Mouse (Mus musculus): Measurements from ENCODE around the gene Slc27a5.
A peak's percentile ranks its signal among the peaks of the same experiment; 100 is the strongest.

Gene Slc27a5

GRCm38 (mm10) chr7:12998053-12998452 lies at the start of gene Slc27a5:
Gene Slc27a5 (minus strand): TSS chr7:12998192.
- no peak for DNase-seq (ENCODE audit: inconsistent age in 2 of 2, low spot score in 1 of 2)

- DNase-seq (ENCODE audit: inconsistent age in 2 of 2, low spot score in 1 of 2) = peak; percentile 66 to 93
Observed at GRCm38 (mm10) chr7:13046084-13046483, 48.1 kb upstream of the Slc27a5 start.

GRCm38 (mm10) chr7:13044254-13044625 lies 46.2 kb upstream of the Slc27a5 start:
- no peak for DNase-seq (ENCODE audit: inconsistent age in 2 of 2, low spot score in 1 of 2)

- peak; percentile 57 to 77 for DNase-seq (ENCODE audit: inconsistent age in 2 of 2, low spot score in 1 of 2)
Observed at GRCm38 (mm10) chr7:13043445-13044253, 45.7 kb upstream of the Slc27a5 start.

- no peak for DNase-seq (ENCODE audit: inconsistent age in 2 of 2, low spot score in 1 of 2)
Observed at GRCm38 (mm10) chr7:13043120-13043444, 45.1 kb upstream of the Slc27a5 start.

- DNase-seq (ENCODE audit: inconsistent age in 2 of 2, low spot score in 1 of 2) = no peak
Observed at GRCm38 (mm10) chr7:13042511-13042910, 44.5 kb upstream of the Slc27a5 start.

- DNase-seq (ENCODE audit: inconsistent age in 2 of 2, low spot score in 1 of 2) = peak in 1 of 2 experiments; percentile 23
Observed at GRCm38 (mm10) chr7:13041256-13041655, 43.3 kb upstream of the Slc27a5 start.

GRCm38 (mm10) chr7:13039181-13039580 lies 41.2 kb upstream of the Slc27a5 start:
- no peak for DNase-seq (ENCODE audit: inconsistent age in 2 of 2, low spot score in 1 of 2)

- no peak for DNase-seq (ENCODE audit: inconsistent age in 2 of 2, low spot score in 1 of 2)
Observed at GRCm38 (mm10) chr7:13038621-13039169, 40.7 kb upstream of the Slc27a5 start.

- DNase-seq (ENCODE audit: inconsistent age in 2 of 2, low spot score in 1 of 2) = peak; percentile 98 to 100
Observed at GRCm38 (mm10) chr7:13037901-13038555, 40.0 kb upstream of the Slc27a5 start, which contains the start of gene Ube2m. Gene Ube2m (minus strand): TSS chr7:13038275.

GRCm38 (mm10) chr7:13037366-13037765 lies 39.4 kb upstream of the Slc27a5 start:
- DNase-seq (ENCODE audit: inconsistent age in 2 of 2, low spot score in 1 of 2) = no peak

GRCm38 (mm10) chr7:13036806-13037205 lies 38.8 kb upstream of the Slc27a5 start:
- peak in 1 of 2 experiments; percentile 66 for DNase-seq (ENCODE audit: inconsistent age in 2 of 2, low spot score in 1 of 2)

- peak in 1 of 2 experiments; percentile 48 for DNase-seq (ENCODE audit: inconsistent age in 2 of 2, low spot score in 1 of 2)
Observed at GRCm38 (mm10) chr7:13035211-13035855, 37.3 kb upstream of the Slc27a5 start.

GRCm38 (mm10) chr7:13034148-13034977 lies 36.4 kb upstream of the Slc27a5 start, which contains the start of gene Chmp2a:
Gene Chmp2a (minus strand): TSS chr7:13034807.
- DNase-seq (ENCODE audit: inconsistent age in 2 of 2, low spot score in 1 of 2) = peak; percentile 99

GRCm38 (mm10) chr7:13033451-13034147 lies 35.6 kb upstream of the Slc27a5 start:
- peak; percentile 37 to 48 for DNase-seq (ENCODE audit: inconsistent age in 2 of 2, low spot score in 1 of 2)

- peak in 1 of 2 experiments; percentile 40 for DNase-seq (ENCODE audit: inconsistent age in 2 of 2, low spot score in 1 of 2)
Observed at GRCm38 (mm10) chr7:13032541-13032940, 34.5 kb upstream of the Slc27a5 start.

GRCm38 (mm10) chr7:13031983-13032382 lies 34.0 kb upstream of the Slc27a5 start:
- no peak for DNase-seq (ENCODE audit: inconsistent age in 2 of 2, low spot score in 1 of 2)

- peak in 1 of 2 experiments; percentile 69 for DNase-seq (ENCODE audit: inconsistent age in 2 of 2, low spot score in 1 of 2)
Observed at GRCm38 (mm10) chr7:13031069-13031468, 33.1 kb upstream of the Slc27a5 start.

GRCm38 (mm10) chr7:13028986-13029385 lies 31.0 kb upstream of the Slc27a5 start:
- no peak for DNase-seq (ENCODE audit: inconsistent age in 2 of 2, low spot score in 1 of 2)

Data from adrenal gland, adult (tissue).